Mouse (Mus musculus) heart, postnatal 36 days (tissue): ENCODE results near the gene Gm5724. TPM values are rescaled to one million over a fixed set of nuclear protein-coding genes. Genes with fewer than 3 reads are reported as not detected.

ENCODE experiments used
- DNase-seq, 2 experiments: peaks; one replicate each; pipeline ENCODE4 v3.0.0; 2021 to 2022
- intact Hi-C: fragments of 180-260 bp; cut with DNase I; formaldehyde crosslinking; loops from one replicate; pipeline ENCODE4 v1.15.1; 2025
- total RNA-seq, 2 experiments: library from RNA; stranded (reverse); gene quantifications; 2 replicates each; pipeline ENCODE4 v1.2.3; 2021

The Gm5724 gene
- not detected for total RNA-seq

- intact Hi-C loops: no loop called here
- DNase-seq: no peak
These were observed at the start of gene Gm5724 for GRCm38 (mm10) chr6:141773710-141774109. Gene Gm5724 (minus strand): TSS chr6:141773810.

- DNase-seq: no peak
- intact Hi-C loops: loop anchor here (5.0 kb wide), 1 partner anchor 311 kb away; no protein-coding TSS in a partner anchor
These were observed 24.2 kb upstream of the Gm5724 start for GRCm38 (mm10) chr6:141797837-141798236.

- no peak for DNase-seq
- intact Hi-C loops: no loop called here
These were observed 866 bp upstream of the Gm5724 start for GRCm38 (mm10) chr6:141774476-141774875.

- DNase-seq: no peak
- intact Hi-C loops: no loop called here
These were observed 82.4 kb downstream of the Gm5724 start for GRCm38 (mm10) chr6:141691246-141691645.

- intact Hi-C loops: no loop called here
- no peak for DNase-seq
These were observed 86.6 kb downstream of the Gm5724 start for GRCm38 (mm10) chr6:141687008-141687407.

Other genes starting within 250 kb of the Gm5724 start
- gene Slco1c1, start 249.4 kb downstream of the Gm5724 start, total RNA-seq: under 1 TPM; 0.44 to 0.62 TPM
- not detected for gene Slco1b2, start 144.3 kb downstream of the Gm5724 start, total RNA-seq
- gene Slco1a4, start 82.4 kb upstream of the Gm5724 start, total RNA-seq: 1 to 10 TPM; 1.0 to 1.1 TPM
- gene Slco1a1, start 173.2 kb upstream of the Gm5724 start, total RNA-seq: not detected
- not detected for gene Gm6614, start 237.6 kb upstream of the Gm5724 start, total RNA-seq